Mouse (Mus musculus): ENCODE results near the gene Fbxl8.
"Not testable (repeated sequence)": the region's sequence is repeated elsewhere in the genome, so short reads cannot be mapped to it uniquely, and the experiment has no call there.

Fbxl8 gene

GRCm38 (mm10) chr8:105282239-105282638 is 17.8 kb downstream of the Fbxl8 start:
- DNase-seq (ENCODE audit: low spot score) = no peak

GRCm38 (mm10) chr8:105283074-105283473 is 18.6 kb downstream of the Fbxl8 start:
- no peak for DNase-seq (ENCODE audit: low spot score)

- no peak for DNase-seq (ENCODE audit: low spot score)
Measured at GRCm38 (mm10) chr8:105285514-105285913, 21.1 kb downstream of the Fbxl8 start.

- no peak for DNase-seq (ENCODE audit: low spot score)
Measured at GRCm38 (mm10) chr8:105286907-105287306, 22.5 kb downstream of the Fbxl8 start.

GRCm38 (mm10) chr8:105288231-105288630 is 23.8 kb downstream of the Fbxl8 start:
- DNase-seq (ENCODE audit: low spot score) = no peak

GRCm38 (mm10) chr8:105288958-105289732 is 24.7 kb downstream of the Fbxl8 start:
- peak; percentile 85 for DNase-seq (ENCODE audit: low spot score)

GRCm38 (mm10) chr8:105289805-105290460 is 25.5 kb downstream of the Fbxl8 start, which contains the start of gene 4931428F04Rik:
Gene 4931428F04Rik, minus strand, starts transcription at chr8:105289864.
- DNase-seq (ENCODE audit: low spot score) = no peak

- peak; percentile 80 for DNase-seq (ENCODE audit: low spot score)
Measured at GRCm38 (mm10) chr8:105290554-105291314, 26.3 kb downstream of the Fbxl8 start.

GRCm38 (mm10) chr8:105291364-105291763 is 26.9 kb downstream of the Fbxl8 start:
- not testable (repeated sequence) for DNase-seq (ENCODE audit: low spot score)

- not testable (repeated sequence) for DNase-seq (ENCODE audit: low spot score)
Measured at GRCm38 (mm10) chr8:105291802-105292201, 27.4 kb downstream of the Fbxl8 start.

GRCm38 (mm10) chr8:105292471-105292870 is 28.0 kb downstream of the Fbxl8 start:
- no peak for DNase-seq (ENCODE audit: low spot score)

- no peak for DNase-seq (ENCODE audit: low spot score)
Measured at GRCm38 (mm10) chr8:105293405-105293804, 29.0 kb downstream of the Fbxl8 start.

- no peak for DNase-seq (ENCODE audit: low spot score)
Measured at GRCm38 (mm10) chr8:105294776-105295175, 30.3 kb downstream of the Fbxl8 start.

GRCm38 (mm10) chr8:105295256-105295655 is 30.8 kb downstream of the Fbxl8 start:
- no peak for DNase-seq (ENCODE audit: low spot score)

- no peak for DNase-seq (ENCODE audit: low spot score)
Measured at GRCm38 (mm10) chr8:105295895-105296573, 31.6 kb downstream of the Fbxl8 start, which contains the start of gene Exoc3l. Gene Exoc3l, minus strand, starts transcription at chr8:105296101.

GRCm38 (mm10) chr8:105297511-105298192 is 33.2 kb downstream of the Fbxl8 start, which contains the start of gene E2f4:
Gene E2f4, plus strand, starts transcription at chr8:105297663.
- DNase-seq (ENCODE audit: low spot score) = peak; percentile 79

- no peak for DNase-seq (ENCODE audit: low spot score)
Measured at GRCm38 (mm10) chr8:105298351-105299252, 34.2 kb downstream of the Fbxl8 start.

- DNase-seq (ENCODE audit: low spot score) = peak; percentile 75
Measured at GRCm38 (mm10) chr8:105299962-105300361, 35.5 kb downstream of the Fbxl8 start.

- DNase-seq (ENCODE audit: low spot score) = no peak
Measured at GRCm38 (mm10) chr8:105303396-105303795, 38.9 kb downstream of the Fbxl8 start.

GRCm38 (mm10) chr8:105303874-105304273 is 39.4 kb downstream of the Fbxl8 start:
- DNase-seq (ENCODE audit: low spot score) = no peak

All from spleen, adult 12 weeks (tissue).